Mouse (Mus musculus) liver, embryonic 11.5 days (tissue): ENCODE measurements around the gene Slc25a19. TPM values are rescaled to one million over a fixed set of nuclear protein-coding genes. Genes with fewer than 3 reads are reported as not detected.

Source experiments
- ATAC-seq: fragments of 200-750 bp; cut with Nextera tagmentation; replicated peaks from 2 replicates; pipeline ENCODE4 v1.8.0; 2017; ENCODE audit warnings: moderate number of reproducible peaks, mild to moderate bottlenecking, moderate TSS enrichment, moderate library complexity; ENCODE audit not compliant: low FRiP score
- DNase-seq: peaks from one replicate; pipeline ENCODE4 v3.0.0-alpha.2; 2017; ENCODE audit warnings: low spot score
- H3K27ac ChIP-seq: fragments of 300-500 bp; sonication (generic); 2 replicates; pipeline ENCODE4 v1.5.1; 2014; ENCODE audit warnings: mild to moderate bottlenecking, low read depth, low read length, control low read depth
- H3K27me3 ChIP-seq: fragments of 300-500 bp; sonication (generic); replicated peaks from 2 replicates; pipeline ENCODE4 v1.6.1; 2014; ENCODE audit warnings: low read length, mixed read lengths; ENCODE audit not compliant: control insufficient read depth, insufficient read depth
- H3K36me3 ChIP-seq: fragments of 300-500 bp; sonication (generic); 2 replicates; pipeline ENCODE4 v1.6.1; 2014; ENCODE audit warnings: mild to moderate bottlenecking, low read length, moderate library complexity, mixed read lengths; ENCODE audit not compliant: control insufficient read depth, insufficient read depth
- H3K4me1 ChIP-seq: fragments of 300-500 bp; sonication (generic); replicated peaks from 2 replicates; pipeline ENCODE4 v1.6.1; 2014; ENCODE audit warnings: low read length, mixed read lengths; ENCODE audit not compliant: control insufficient read depth, insufficient read depth
- H3K4me2 ChIP-seq: fragments of 300-500 bp; sonication (generic); 2 replicates; pipeline ENCODE4 v1.6.1; 2014; ENCODE audit warnings: mild to moderate bottlenecking, control low read depth, moderate library complexity
- H3K4me3 ChIP-seq: fragments of 300-500 bp; sonication (generic); 2 replicates; pipeline ENCODE4 v1.5.1; 2014; ENCODE audit warnings: low read depth, low read length, control low read depth
- H3K9ac ChIP-seq: fragments of 300-500 bp; sonication (generic); 2 replicates; pipeline ENCODE4 v1.6.1; 2014; ENCODE audit warnings: low read depth, low read length, control low read depth
- H3K9me3 ChIP-seq: fragments of 300-500 bp; sonication (generic); 2 replicates; pipeline ENCODE4 v1.6.1; 2016; ENCODE audit warnings: low read length, inconsistent platforms, mixed read lengths; ENCODE audit not compliant: control insufficient read depth
- WGBS: fragments of 180-500 bp; shearing (Covaris S2); extraction: QIAGEN DNeasy Blood & Tissue Kit; methylation state at CpG from one replicate; pipeline ENCODE4 v1.1.7; 2014; 5-methylcytosine and 5-hydroxymethylcytosine counted together
- polyA plus RNA-seq: library from polyadenylated mRNA; unstranded; fragments of >200 nt; fragmentation: Nextera tagmentation; extraction: Ambion mirVana; gene quantifications from 2 replicates; pipeline ENCODE4 v1.2.1, GENCODE M21; 2014

The Slc25a19 gene
- polyA plus RNA-seq, result 30.2 and 30.9 TPM in 2 replicates

GRCm38 (mm10) chr11:115627705-115628464, at the start of gene Slc25a19:
Gene Slc25a19 (minus strand): TSS chr11:115628295.
- Histone ChIP-seq H3K27ac (peak within 1 kb of the TSS; percentile 62), H3K4me2 (peak within 1 kb of the TSS; percentile 94), H3K36me3 (peaks cover under 1% of the 10 kb centered on the region; the same call in 1 of the 2 replicates), H3K27me3 (no peaks in the 10 kb centered on the region), H3K4me1 (peaks cover 17% of the 10 kb centered on the region), H3K4me3 (peak within 1 kb of the TSS; percentile 84), H3K9me3 (no peaks in the 10 kb centered on the region), H3K9ac (peak within 1 kb of the TSS; percentile 82)
- DNase-seq (peak; percentile 96), ATAC-seq (peak; percentile 99)
- WGBS, result under 1% methylated on average over 47 of the region's 47 CpGs

- 84% methylated on average over 3 of the region's 3 CpGs for WGBS
- ATAC-seq (no peak), DNase-seq (no peak)
- Histone ChIP-seq H3K27me3 (no peaks in the 10 kb centered on the region), H3K36me3 (peaks cover 11% of the 10 kb centered on the region), H3K9me3 (no peaks in the 10 kb centered on the region), H3K27ac (no peak overlapping the region), H3K4me1 (peaks cover 21% of the 10 kb centered on the region), H3K4me2 (no peak overlapping the region), H3K9ac (no peak overlapping the region), H3K4me3 (no peak overlapping the region)
Observed at GRCm38 (mm10) chr11:115677511-115677910, 49.4 kb upstream of the Slc25a19 start.

- 77% methylated on average over 8 of the region's 8 CpGs for WGBS
- Histone ChIP-seq H3K9me3 (no peaks in the 10 kb centered on the region), H3K27me3 (no peaks in the 10 kb centered on the region), H3K4me1 (peaks cover 23% of the 10 kb centered on the region), H3K4me3 (no peak overlapping the region), H3K27ac (no peak overlapping the region), H3K9ac (no peak overlapping the region), H3K36me3 (peaks cover 9% of the 10 kb centered on the region), H3K4me2 (no peak overlapping the region)
- no peak for ATAC-seq
- DNase-seq, result no peak
Observed at GRCm38 (mm10) chr11:115676738-115677137, 48.6 kb upstream of the Slc25a19 start.

GRCm38 (mm10) chr11:115674235-115674865, 46.3 kb upstream of the Slc25a19 start:
- no peak overlapping the region for H3K9ac ChIP-seq

GRCm38 (mm10) chr11:115673471-115674234, 45.6 kb upstream of the Slc25a19 start:
- no peak for DNase-seq
- H3K9me3 ChIP-seq, result no peaks in the 10 kb centered on the region
- peaks cover 32% of the 10 kb centered on the region for H3K4me1 ChIP-seq
- no peaks in the 10 kb centered on the region for H3K27me3 ChIP-seq
- H3K27ac ChIP-seq, result no peak overlapping the region
- no peak overlapping the region for H3K4me3 ChIP-seq
- ATAC-seq, result no peak
- 70% methylated on average over 9 of the region's 9 CpGs for WGBS
- peak overlapping the region; percentile 40; the same call in 1 of the 2 replicates for H3K4me2 ChIP-seq
- H3K36me3 ChIP-seq, result peaks cover 5% of the 10 kb centered on the region
- H3K9ac ChIP-seq, result no peak overlapping the region

More at GRCm38 (mm10) chr11:115674235-115674865, 46.3 kb upstream of the Slc25a19 start:
- WGBS, result 53% methylated on average over 9 of the region's 9 CpGs
- H3K4me3 ChIP-seq, result no peak overlapping the region
- DNase-seq (no peak), ATAC-seq (peak; percentile 41; the same call in 1 of the 2 replicates)
- H3K9me3 ChIP-seq, result no peaks in the 10 kb centered on the region
- H3K4me2 ChIP-seq, result peak overlapping the region; percentile 40
- peaks cover 32% of the 10 kb centered on the region for H3K4me1 ChIP-seq
- H3K36me3 ChIP-seq, result peaks cover 7% of the 10 kb centered on the region
- H3K27me3 ChIP-seq, result no peaks in the 10 kb centered on the region
- no peak overlapping the region for H3K27ac ChIP-seq

GRCm38 (mm10) chr11:115672226-115672987, 44.3 kb upstream of the Slc25a19 start:
- Histone ChIP-seq H3K4me1 (peaks cover 32% of the 10 kb centered on the region), H3K4me3 (no peak overlapping the region), H3K27me3 (no peaks in the 10 kb centered on the region), H3K4me2 (no peak overlapping the region), H3K9ac (no peak overlapping the region), H3K36me3 (no peaks in the 10 kb centered on the region; the same call in 1 of the 2 replicates), H3K27ac (no peak overlapping the region), H3K9me3 (no peaks in the 10 kb centered on the region)
- DNase-seq (no peak), ATAC-seq (no peak)
- 82% methylated on average over 7 of the region's 7 CpGs for WGBS

GRCm38 (mm10) chr11:115670451-115671050, 42.5 kb upstream of the Slc25a19 start:
- DNase-seq (no peak), ATAC-seq (no peak)
- peaks cover 27% of the 10 kb centered on the region for H3K4me1 ChIP-seq
- no peaks in the 10 kb centered on the region for H3K27me3 ChIP-seq
- no peak overlapping the region for H3K4me3 ChIP-seq
- no peak overlapping the region for H3K4me2 ChIP-seq
- WGBS, result 39% methylated on average over 5 of the region's 5 CpGs
- H3K9ac ChIP-seq, result no peak overlapping the region
- no peaks in the 10 kb centered on the region for H3K9me3 ChIP-seq
- 0 out of 2 replicates have a peak overlapping the region, but pooled peaks have one; percentile 16 for H3K27ac ChIP-seq
- no peaks in the 10 kb centered on the region for H3K36me3 ChIP-seq
